Mouse (Mus musculus) liver, embryonic 16.5 days (tissue): Measurements from ENCODE around the gene 4930432K21Rik. TPM values are rescaled to one million over a fixed set of nuclear protein-coding genes. Genes with fewer than 3 reads are reported as not detected.
A peak's percentile ranks its signal among the peaks of the same experiment; 100 is the strongest.

Experiments used
- ATAC-seq: fragments of 200-750 bp; cut with Nextera tagmentation; 2 replicates; pipeline ENCODE4 v1.8.0; 2017; ENCODE audit warnings: low read depth, mild to moderate bottlenecking, moderate number of reproducible peaks, moderate library complexity
- H3K27ac ChIP-seq: fragments of 300-500 bp; sonication (generic); 2 replicates; pipeline ENCODE4 v1.5.1; 2014; ENCODE audit warnings: mild to moderate bottlenecking, low read length
- H3K27me3 ChIP-seq: fragments of 300-500 bp; sonication (generic); 2 replicates; pipeline ENCODE4 v1.6.1; 2014; ENCODE audit warnings: low read depth, low read length, mixed read lengths; ENCODE audit not compliant: control insufficient read depth, insufficient read depth
- H3K36me3 ChIP-seq: fragments of 300-500 bp; sonication (generic); 2 replicates; pipeline ENCODE4 v1.6.1; 2014; ENCODE audit warnings: mild to moderate bottlenecking; ENCODE audit not compliant: control insufficient read depth, insufficient read depth
- H3K4me1 ChIP-seq: fragments of 300-500 bp; sonication (generic); 2 replicates; pipeline ENCODE4 v1.6.1; 2014; ENCODE audit warnings: low read depth, low read length, mixed read lengths; ENCODE audit not compliant: control insufficient read depth
- H3K4me2 ChIP-seq: fragments of 300-500 bp; sonication (generic); 2 replicates; pipeline ENCODE4 v1.6.1; 2014; ENCODE audit warnings: low read depth, low read length, mixed read lengths
- H3K4me3 ChIP-seq: fragments of 300-500 bp; sonication (generic); 2 replicates; pipeline ENCODE4 v1.5.1; 2014; ENCODE audit warnings: low read depth, mild to moderate bottlenecking, low read length
- H3K9ac ChIP-seq: fragments of 300-500 bp; sonication (generic); 2 replicates; pipeline ENCODE4 v1.6.1; 2014; ENCODE audit warnings: low read depth, low read length
- H3K9me3 ChIP-seq: fragments of 300-500 bp; sonication (generic); replicated peaks from 2 replicates; pipeline ENCODE4 v1.6.1; 2016; ENCODE audit warnings: low read length; ENCODE audit not compliant: control insufficient read depth
- WGBS: fragments of 180-500 bp; shearing (Covaris S2); extraction: QIAGEN DNeasy Blood & Tissue Kit; methylation state at CpG from one replicate; pipeline ENCODE4 v1.1.7; 2014; ENCODE audit not compliant: insufficient replicate concordance; 5-methylcytosine and 5-hydroxymethylcytosine counted together
- polyA plus RNA-seq: library from polyadenylated mRNA; unstranded; fragments of >200 nt; fragmentation: Nextera tagmentation; extraction: Ambion mirVana; gene quantifications from 2 replicates; pipeline ENCODE4 v1.2.1, GENCODE M21; 2015

Gene 4930432K21Rik
- polyA plus RNA-seq, 1 experiment from 2014 or later: 0.26 TPM

GRCm38 (mm10) chr8:84207811-84208210, 60.0 kb downstream of the 4930432K21Rik start:
- no peak overlapping the region for H3K4me3 ChIP-seq
- no peaks in the 10 kb centered on the region for H3K36me3 ChIP-seq
- H3K9me3 ChIP-seq: no peaks in the 10 kb centered on the region
- peak; percentile 20; the same call in 1 of the 2 replicates for ATAC-seq
- no peak overlapping the region; the same call in 1 of the 2 replicates for H3K9ac ChIP-seq
- 43% methylated on average over 7 of the region's 7 CpGs for WGBS
- peaks cover 7% of the 10 kb centered on the region for H3K4me1 ChIP-seq
- H3K27ac ChIP-seq: peak overlapping the region; percentile 72
- H3K4me2 ChIP-seq: peak overlapping the region; percentile 27; the same call in 1 of the 2 replicates
- H3K27me3 ChIP-seq: peaks cover 6% of the 10 kb centered on the region; the same call in 1 of the 2 replicates

GRCm38 (mm10) chr8:84208381-84209380, 60.9 kb downstream of the 4930432K21Rik start:
- Histone ChIP-seq H3K9ac (no peak overlapping the region; the same call in 1 of the 2 replicates), H3K9me3 (no peaks in the 10 kb centered on the region), H3K36me3 (no peaks in the 10 kb centered on the region), H3K27me3 (no peaks in the 10 kb centered on the region), H3K27ac (peak overlapping the region; percentile 72), H3K4me3 (no peak overlapping the region), H3K4me1 (peaks cover 3% of the 10 kb centered on the region), H3K4me2 (peak overlapping the region; percentile 27; the same call in 1 of the 2 replicates)
- ATAC-seq: no peak
- 41% methylated on average over 17 of the region's 17 CpGs for WGBS

GRCm38 (mm10) chr8:84210167-84210791, 62.5 kb downstream of the 4930432K21Rik start:
- WGBS: 58% methylated on average over 34 of the region's 34 CpGs
- H3K27ac ChIP-seq: no peak overlapping the region
- no peak overlapping the region for H3K9ac ChIP-seq
- no peaks in the 10 kb centered on the region for H3K9me3 ChIP-seq
- H3K27me3 ChIP-seq: no peaks in the 10 kb centered on the region
- H3K36me3 ChIP-seq: no peaks in the 10 kb centered on the region
- no peak for ATAC-seq
- no peak overlapping the region for H3K4me3 ChIP-seq
- peaks cover 3% of the 10 kb centered on the region for H3K4me1 ChIP-seq
- H3K4me2 ChIP-seq: peak overlapping the region; percentile 34; the same call in 1 of the 2 replicates

DNA sequence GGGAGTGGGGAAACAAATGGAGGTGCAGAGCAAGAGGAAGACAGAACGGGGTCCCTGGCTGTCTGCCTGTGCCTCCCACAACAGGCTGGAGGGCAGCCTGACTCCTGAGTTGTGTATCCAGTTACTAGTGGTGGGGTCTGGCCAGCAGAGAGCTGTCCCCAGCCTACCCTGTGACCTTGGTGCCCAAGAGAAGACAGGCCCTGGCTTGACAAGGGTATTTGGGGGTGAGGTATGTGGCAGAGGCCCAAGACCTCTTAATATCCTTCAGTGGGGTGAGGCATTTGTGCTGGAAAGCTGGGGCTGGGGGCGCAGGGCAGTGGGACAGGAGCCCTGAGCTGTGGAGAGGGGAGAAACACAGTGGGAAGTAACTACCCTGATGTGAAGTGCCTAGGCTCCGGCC, 63.4 kb downstream of the 4930432K21Rik start:
- 72% methylated on average over 3 of the region's 3 CpGs for WGBS
- Histone ChIP-seq H3K4me2 (no peak overlapping the region), H3K9me3 (no peaks in the 10 kb centered on the region), H3K9ac (no peak overlapping the region), H3K27me3 (no peaks in the 10 kb centered on the region), H3K4me3 (no peak overlapping the region), H3K27ac (no peak overlapping the region), H3K36me3 (no peaks in the 10 kb centered on the region), H3K4me1 (peaks cover 3% of the 10 kb centered on the region)
- no peak for ATAC-seq

DNA sequence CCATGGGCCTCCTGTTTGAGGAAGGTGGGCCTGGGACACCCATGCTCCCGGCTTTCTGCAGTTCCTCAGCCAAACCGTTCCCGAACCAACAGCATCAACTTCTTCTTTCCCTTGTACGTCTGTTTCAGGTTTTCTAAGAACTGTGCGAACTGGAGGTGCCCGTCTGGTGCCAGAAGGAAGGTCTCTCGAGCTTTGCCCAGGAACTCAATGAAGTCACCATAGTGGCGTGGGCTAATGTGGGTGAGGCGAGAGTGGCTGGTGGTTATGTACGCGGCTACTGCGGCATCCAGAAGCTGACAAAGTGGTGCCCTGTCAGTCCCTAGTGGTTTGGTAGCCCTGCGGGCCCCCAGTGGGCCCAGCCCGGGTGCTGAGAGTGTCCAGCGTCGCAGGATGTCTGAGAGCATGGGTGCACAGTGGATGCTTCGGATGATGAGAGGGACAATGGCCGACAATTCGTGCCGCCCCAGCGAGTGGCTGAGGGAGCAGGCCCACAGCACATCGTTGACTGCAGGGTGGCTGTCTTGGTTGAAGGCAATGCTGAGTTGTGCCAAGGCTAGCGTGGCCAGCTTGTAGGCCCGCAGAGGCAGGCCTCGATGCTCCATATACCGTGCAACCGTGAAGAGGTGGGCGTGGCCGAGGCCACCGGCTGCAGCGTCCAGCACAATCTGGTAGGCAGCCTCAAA, 64.2 kb downstream of the 4930432K21Rik start:
- Histone ChIP-seq H3K9ac (no peak overlapping the region), H3K36me3 (0 out of 2 replicates have a peak, but pooled peaks cover under 1% of the 10 kb centered on the region), H3K27me3 (no peaks in the 10 kb centered on the region), H3K4me2 (no peak overlapping the region), H3K4me3 (no peak overlapping the region), H3K4me1 (peaks cover 3% of the 10 kb centered on the region), H3K9me3 (no peaks in the 10 kb centered on the region), H3K27ac (no peak overlapping the region)
- no peak for ATAC-seq
- WGBS: 81% methylated on average over 31 of the region's 31 CpGs

- H3K4me1 ChIP-seq: peaks cover 3% of the 10 kb centered on the region
- H3K9me3 ChIP-seq: no peaks in the 10 kb centered on the region
- H3K9ac ChIP-seq: no peak overlapping the region
- 58% methylated on average over 4 of the region's 4 CpGs for WGBS
- 0 out of 2 replicates have a peak, but pooled peaks cover 2% of the 10 kb centered on the region for H3K36me3 ChIP-seq
- no peak for ATAC-seq
- H3K4me3 ChIP-seq: no peak overlapping the region
- no peaks in the 10 kb centered on the region for H3K27me3 ChIP-seq
- no peak overlapping the region for H3K27ac ChIP-seq
- no peak overlapping the region for H3K4me2 ChIP-seq
Observed at GRCm38 (mm10) chr8:84213277-84213676, 65.5 kb downstream of the 4930432K21Rik start.

GRCm38 (mm10) chr8:84217206-84217605, 69.4 kb downstream of the 4930432K21Rik start:
- Histone ChIP-seq H3K27ac (no peak overlapping the region), H3K4me2 (no peak overlapping the region), H3K36me3 (0 out of 2 replicates have a peak, but pooled peaks cover 2% of the 10 kb centered on the region), H3K9me3 (no peaks in the 10 kb centered on the region), H3K9ac (no peak overlapping the region), H3K27me3 (no peaks in the 10 kb centered on the region), H3K4me3 (no peak overlapping the region), H3K4me1 (no peaks in the 10 kb centered on the region; the same call in 1 of the 2 replicates)
- ATAC-seq: no peak
- WGBS: 81% methylated on average over 11 of the region's 11 CpGs

DNA sequence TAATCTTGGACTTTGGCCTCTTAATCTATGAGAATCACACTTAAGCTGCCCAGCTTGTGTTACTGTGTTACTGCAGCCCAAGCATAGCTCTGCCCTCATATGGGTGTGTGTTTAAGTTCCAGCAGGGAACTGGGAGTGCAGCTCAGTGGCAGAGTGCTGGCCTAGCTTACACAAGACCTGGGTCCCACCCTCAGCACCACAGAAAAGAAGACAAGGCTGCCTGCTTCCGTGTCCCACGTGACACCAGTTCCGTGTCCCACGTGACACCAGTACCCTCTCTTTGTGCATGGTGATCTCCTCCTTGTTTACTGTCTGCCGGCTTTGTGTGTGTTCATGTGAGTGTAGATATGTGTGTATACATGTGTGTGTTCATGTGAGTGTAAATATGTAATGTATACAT, 70.3 kb downstream of the 4930432K21Rik start:
- H3K27me3 ChIP-seq: no peaks in the 10 kb centered on the region
- WGBS: 77% methylated on average over 5 of the region's 5 CpGs
- no peak overlapping the region for H3K4me3 ChIP-seq
- 0 out of 2 replicates have a peak, but pooled peaks cover 2% of the 10 kb centered on the region for H3K36me3 ChIP-seq
- no peak overlapping the region for H3K9ac ChIP-seq
- no peak for ATAC-seq
- peaks cover 5% of the 10 kb centered on the region for H3K4me1 ChIP-seq
- H3K27ac ChIP-seq: no peak overlapping the region
- H3K9me3 ChIP-seq: no peaks in the 10 kb centered on the region
- no peak overlapping the region for H3K4me2 ChIP-seq
